Mouse (Mus musculus) spleen, adult 2 months (tissue): ENCODE results near the gene Zbtb24. TPM values are rescaled to one million over a fixed set of nuclear protein-coding genes. Genes with fewer than 3 reads are reported as not detected.

Source experiments
- DNase-seq, 2 experiments: peaks; one replicate each; pipeline versions ENCODE4 v3.0.0 to v3.0.0-alpha.2; 2012 to 2021; ENCODE audit warnings: low spot score in 2 of 2, low read depth in 1 of 2
- H3K27ac ChIP-seq: fragments of 200-500 bp; 2 replicates; pipeline ENCODE4 v1.5.1; 2012; ENCODE audit warnings: low read length, inconsistent platforms; ENCODE audit not compliant: insufficient read depth
- H3K27me3 ChIP-seq: fragments of 200-500 bp; 2 replicates; pipeline ENCODE4 v1.6.1; 2012; ENCODE audit warnings: mild to moderate bottlenecking, moderate library complexity, low read length, inconsistent platforms; ENCODE audit not compliant: control insufficient read depth, insufficient read depth
- H3K36me3 ChIP-seq: fragments of 200-500 bp; 2 replicates; pipeline ENCODE4 v1.6.1; 2012; ENCODE audit warnings: mild to moderate bottlenecking, low read length, inconsistent platforms; ENCODE audit not compliant: control insufficient read depth, insufficient read depth
- H3K4me1 ChIP-seq: fragments of 200-500 bp; 2 replicates; pipeline ENCODE4 v1.6.1; 2011; ENCODE audit warnings: inconsistent platforms; ENCODE audit not compliant: control insufficient read depth, insufficient read depth, insufficient read length
- H3K4me3 ChIP-seq: fragments of 200-500 bp; 2 replicates; pipeline ENCODE4 v1.5.1; 2011; ENCODE audit warnings: mild to moderate bottlenecking, inconsistent platforms; ENCODE audit not compliant: insufficient read depth, insufficient read length; ENCODE audit errors: extremely low read depth
- CTCF ChIP-seq: fragments of 200-500 bp; IDR thresholded peaks from 2 replicates; pipeline ENCODE4 v1.5.1; 2011; ENCODE audit warnings: mild to moderate bottlenecking, inconsistent platforms; ENCODE audit not compliant: insufficient read depth, insufficient read length, insufficient replicate concordance; ENCODE audit errors: extremely low read depth
- POLR2A ChIP-seq: fragments of 200-500 bp; IDR thresholded peaks from 2 replicates; pipeline ENCODE4 v1.6.1; 2011; ENCODE audit warnings: low read depth, low read length, inconsistent platforms
- WGBS: fragments of 180-500 bp; shearing (Covaris S2); methylation state at CpG from one replicate; pipeline ENCODE4 v1.1.7; 2018; 5-methylcytosine and 5-hydroxymethylcytosine counted together
- polyA plus RNA-seq: library from polyadenylated mRNA; depleted of rRNA; stranded (reverse); fragments of >200 nt; gene quantifications from 2 replicates; pipeline ENCODE4 v1.2.3, GENCODE M21; 2012

Zbtb24 gene
- polyA plus RNA-seq, 1 experiment = 13.2 TPM

- DNase-seq = no peak
- WGBS = 51% methylated on average over 18 of the region's 18 CpGs
- peak overlapping the region; percentile 92 for H3K4me3 ChIP-seq
- H3K27me3 ChIP-seq = no peaks in the 10 kb centered on the region
- H3K36me3 ChIP-seq = peaks cover 7% of the 10 kb centered on the region
- TF ChIP-seq POLR2A (no peak), CTCF (no peak)
- H3K27ac ChIP-seq = peak overlapping the region; percentile 79
- peaks cover 2% of the 10 kb centered on the region; the same call in 1 of the 2 replicates for H3K4me1 ChIP-seq
Measured at GRCm38 (mm10) chr10:41450780-41451522, 768 bp downstream of the Zbtb24 start.

- H3K4me3 ChIP-seq = no peak overlapping the region
- WGBS = 98% methylated on average over 9 of the region's 9 CpGs
- H3K4me1 ChIP-seq = peaks cover 2% of the 10 kb centered on the region; the same call in 1 of the 2 replicates
- no peak for DNase-seq
- TF ChIP-seq POLR2A = no peak
- TF ChIP-seq CTCF = no peak
- H3K27me3 ChIP-seq = no peaks in the 10 kb centered on the region
- H3K36me3 ChIP-seq = peaks cover 11% of the 10 kb centered on the region
- no peak overlapping the region for H3K27ac ChIP-seq
Measured at GRCm38 (mm10) chr10:41451656-41452055, 1.5 kb downstream of the Zbtb24 start.

GRCm38 (mm10) chr10:41452791-41453190 lies 2.6 kb downstream of the Zbtb24 start:
- TF ChIP-seq CTCF (no peak), POLR2A (no peak)
- Histone ChIP-seq H3K27me3 (no peaks in the 10 kb centered on the region), H3K4me1 (peaks cover 2% of the 10 kb centered on the region; the same call in 1 of the 2 replicates), H3K27ac (no peak overlapping the region), H3K4me3 (no peak overlapping the region), H3K36me3 (peaks cover 13% of the 10 kb centered on the region)
- 92% methylated on average over 3 of the region's 3 CpGs for WGBS
- no peak for DNase-seq

GRCm38 (mm10) chr10:41459990-41460389 lies 9.8 kb downstream of the Zbtb24 start:
- 97% methylated on average over 4 of the region's 4 CpGs for WGBS
- TF ChIP-seq POLR2A (no peak), CTCF (no peak)
- H3K27ac ChIP-seq = no peak overlapping the region
- H3K4me1 ChIP-seq = no peaks in the 10 kb centered on the region
- no peak overlapping the region for H3K4me3 ChIP-seq
- peaks cover 31% of the 10 kb centered on the region for H3K36me3 ChIP-seq
- no peaks in the 10 kb centered on the region for H3K27me3 ChIP-seq
- DNase-seq = no peak

GRCm38 (mm10) chr10:41460501-41460900 lies 10.3 kb downstream of the Zbtb24 start:
- no peak overlapping the region for H3K27ac ChIP-seq
- TF ChIP-seq POLR2A (no peak), CTCF (no peak)
- H3K27me3 ChIP-seq = no peaks in the 10 kb centered on the region
- DNase-seq = no peak
- 76% methylated on average over 2 of the region's 2 CpGs for WGBS
- no peak overlapping the region for H3K4me3 ChIP-seq
- H3K36me3 ChIP-seq = peaks cover 33% of the 10 kb centered on the region
- H3K4me1 ChIP-seq = no peaks in the 10 kb centered on the region

GRCm38 (mm10) chr10:41461057-41461722 lies 11.0 kb downstream of the Zbtb24 start:
- Histone ChIP-seq H3K4me1 (no peaks in the 10 kb centered on the region), H3K27ac (no peak overlapping the region), H3K27me3 (no peaks in the 10 kb centered on the region), H3K4me3 (no peak overlapping the region), H3K36me3 (peaks cover 32% of the 10 kb centered on the region)
- no peak for DNase-seq
- 97% methylated on average over 3 of the region's 3 CpGs for WGBS
- no peak for TF ChIP-seq POLR2A
